Mouse (Mus musculus) embryonic facial prominence, embryonic 14.5 days (tissue): Measurements from ENCODE around the gene Hhipl1. TPM values are rescaled to one million over a fixed set of nuclear protein-coding genes. Genes with fewer than 3 reads are reported as not detected.

Experiments used
- ATAC-seq: fragments of 200-750 bp; cut with Nextera tagmentation; 2 replicates; pipeline ENCODE4 v1.8.0; 2017; ENCODE audit warnings: low read depth, moderate number of reproducible peaks, moderate TSS enrichment
- DNase-seq: peaks from one replicate; pipeline ENCODE4 v3.0.0-alpha.2; 2015; ENCODE audit warnings: low spot score
- H3K27ac ChIP-seq: fragments of 300-500 bp; sonication (generic); replicated peaks from 2 replicates; pipeline ENCODE4 v1.5.1; 2014; ENCODE audit warnings: low read depth, mild to moderate bottlenecking, low read length, moderate library complexity
- H3K27me3 ChIP-seq: fragments of 300-500 bp; sonication (generic); replicated peaks from 2 replicates; pipeline ENCODE4 v1.6.1; 2014; ENCODE audit warnings: low read length; ENCODE audit not compliant: control insufficient read depth, insufficient read depth
- H3K36me3 ChIP-seq: fragments of 300-500 bp; sonication (generic); 2 replicates; pipeline ENCODE4 v1.6.1; 2014; ENCODE audit warnings: low read length, mixed read lengths; ENCODE audit not compliant: control insufficient read depth, insufficient read depth
- H3K4me1 ChIP-seq: fragments of 300-500 bp; sonication (generic); 2 replicates; pipeline ENCODE4 v1.6.1; 2014; ENCODE audit warnings: antibody characterized with exemption, low read length; ENCODE audit not compliant: control insufficient read depth, insufficient read depth
- H3K4me2 ChIP-seq: fragments of 300-500 bp; sonication (generic); 2 replicates; pipeline ENCODE4 v1.6.1; 2014; ENCODE audit warnings: low read depth, mild to moderate bottlenecking, low read length, moderate library complexity, mixed read lengths
- H3K4me3 ChIP-seq: fragments of 300-500 bp; sonication (generic); 2 replicates; pipeline ENCODE4 v1.5.1; 2014; ENCODE audit warnings: low read depth, mild to moderate bottlenecking, low read length
- H3K9ac ChIP-seq: fragments of 300-500 bp; sonication (generic); 2 replicates; pipeline ENCODE4 v1.6.1; 2014; ENCODE audit warnings: low read depth, mild to moderate bottlenecking, low read length, moderate library complexity, mixed read lengths
- H3K9me3 ChIP-seq: fragments of 300-500 bp; sonication (generic); 2 replicates; pipeline ENCODE4 v1.6.1; 2016; ENCODE audit warnings: low read length; ENCODE audit not compliant: control insufficient read depth
- WGBS: fragments of 180-500 bp; shearing (Covaris S2); extraction: QIAGEN DNeasy Blood & Tissue Kit; methylation state at CpG from one replicate; pipeline ENCODE4 v1.1.7; 2014; 5-methylcytosine and 5-hydroxymethylcytosine counted together
- polyA plus RNA-seq: library from polyadenylated mRNA; unstranded; fragments of >200 nt; fragmentation: Nextera tagmentation; extraction: Ambion mirVana; gene quantifications from 2 replicates; pipeline ENCODE4 v1.2.1, GENCODE M21; 2014

Gene Hhipl1
- polyA plus RNA-seq, 1 experiment from 2014 or later, result 0.58 TPM

- Histone ChIP-seq H3K4me3 (peak overlapping the region; percentile 20), H3K27me3 (peaks cover 35% of the 10 kb centered on the region), H3K9ac (peak overlapping the region; percentile 40; the same call in 1 of the 2 replicates), H3K9me3 (peaks cover 3% of the 10 kb centered on the region; the same call in 1 of the 2 replicates), H3K27ac (no peak overlapping the region), H3K4me1 (0 out of 2 replicates have a peak, but pooled peaks cover 3% of the 10 kb centered on the region), H3K36me3 (no peaks in the 10 kb centered on the region), H3K4me2 (peak overlapping the region; percentile 47)
- WGBS, result 9% methylated on average over 31 of the region's 35 CpGs
- no peak for DNase-seq
- ATAC-seq, result 0 out of 2 replicates have a peak, but pooled peaks have one; percentile 41
Measured at GRCm38 (mm10) chr12:108352371-108353136, 46.5 kb downstream of the Hhipl1 start.

GRCm38 (mm10) chr12:108354284-108354683 is 48.2 kb downstream of the Hhipl1 start:
- no peak overlapping the region for H3K4me2 ChIP-seq
- ATAC-seq, result no peak
- H3K4me1 ChIP-seq, result 0 out of 2 replicates have a peak, but pooled peaks cover 3% of the 10 kb centered on the region
- H3K9ac ChIP-seq, result no peak overlapping the region
- H3K27me3 ChIP-seq, result peaks cover 35% of the 10 kb centered on the region
- no peak overlapping the region for H3K27ac ChIP-seq
- peaks cover 3% of the 10 kb centered on the region; the same call in 1 of the 2 replicates for H3K9me3 ChIP-seq
- DNase-seq, result no peak
- 70% methylated on average over 2 of the region's 2 CpGs for WGBS
- no peaks in the 10 kb centered on the region for H3K36me3 ChIP-seq
- H3K4me3 ChIP-seq, result no peak overlapping the region

- no peaks in the 10 kb centered on the region for H3K36me3 ChIP-seq
- no peak overlapping the region for H3K4me2 ChIP-seq
- ATAC-seq, result no peak
- H3K4me1 ChIP-seq, result 0 out of 2 replicates have a peak, but pooled peaks cover 3% of the 10 kb centered on the region
- H3K9ac ChIP-seq, result no peak overlapping the region
- 70% methylated on average over 1 of the region's 1 CpGs for WGBS
- no peak overlapping the region for H3K4me3 ChIP-seq
- H3K27me3 ChIP-seq, result peaks cover 35% of the 10 kb centered on the region
- no peak for DNase-seq
- H3K27ac ChIP-seq, result no peak overlapping the region
- peaks cover 3% of the 10 kb centered on the region; the same call in 1 of the 2 replicates for H3K9me3 ChIP-seq
Measured at GRCm38 (mm10) chr12:108355271-108355670, 49.2 kb downstream of the Hhipl1 start.

GRCm38 (mm10) chr12:108355986-108356385 is 49.9 kb downstream of the Hhipl1 start:
- peaks cover 3% of the 10 kb centered on the region; the same call in 1 of the 2 replicates for H3K9me3 ChIP-seq
- H3K4me1 ChIP-seq, result 0 out of 2 replicates have a peak, but pooled peaks cover 3% of the 10 kb centered on the region
- no peak for ATAC-seq
- H3K9ac ChIP-seq, result no peak overlapping the region
- no peak overlapping the region for H3K4me2 ChIP-seq
- no peaks in the 10 kb centered on the region for H3K36me3 ChIP-seq
- DNase-seq, result no peak
- H3K4me3 ChIP-seq, result no peak overlapping the region
- H3K27ac ChIP-seq, result no peak overlapping the region
- H3K27me3 ChIP-seq, result peaks cover 32% of the 10 kb centered on the region

- no peak overlapping the region for H3K4me2 ChIP-seq
- WGBS, result 7% methylated on average over 5 of the region's 5 CpGs
- H3K36me3 ChIP-seq, result no peaks in the 10 kb centered on the region
- H3K27ac ChIP-seq, result no peak overlapping the region
- H3K9me3 ChIP-seq, result no peaks in the 10 kb centered on the region
- no peaks in the 10 kb centered on the region for H3K4me1 ChIP-seq
- no peaks in the 10 kb centered on the region for H3K27me3 ChIP-seq
- ATAC-seq (peak; percentile 90), DNase-seq (peak; percentile 81)
- no peak overlapping the region for H3K9ac ChIP-seq
- H3K4me3 ChIP-seq, result no peak overlapping the region
Measured at GRCm38 (mm10) chr12:108363796-108364195, 57.7 kb downstream of the Hhipl1 start.

GRCm38 (mm10) chr12:108365340-108365739 is 59.3 kb downstream of the Hhipl1 start:
- Histone ChIP-seq H3K4me3 (no peak overlapping the region), H3K4me2 (no peak overlapping the region), H3K27me3 (no peaks in the 10 kb centered on the region), H3K9me3 (no peaks in the 10 kb centered on the region), H3K9ac (no peak overlapping the region), H3K4me1 (no peaks in the 10 kb centered on the region), H3K27ac (no peak overlapping the region), H3K36me3 (no peaks in the 10 kb centered on the region)
- peak; percentile 81 for DNase-seq
- peak; percentile 48 for ATAC-seq
- 25% methylated on average over 3 of the region's 3 CpGs for WGBS

GRCm38 (mm10) chr12:108365868-108366267 is 59.8 kb downstream of the Hhipl1 start:
- no peak overlapping the region for H3K27ac ChIP-seq
- no peak overlapping the region for H3K9ac ChIP-seq
- H3K4me3 ChIP-seq, result no peak overlapping the region
- no peak overlapping the region for H3K4me2 ChIP-seq
- H3K4me1 ChIP-seq, result no peaks in the 10 kb centered on the region; the same call in 1 of the 2 replicates
- ATAC-seq (no peak), DNase-seq (no peak)
- no peaks in the 10 kb centered on the region for H3K9me3 ChIP-seq
- WGBS, result 69% methylated on average over 7 of the region's 7 CpGs
- no peaks in the 10 kb centered on the region for H3K36me3 ChIP-seq
- no peaks in the 10 kb centered on the region for H3K27me3 ChIP-seq

- ATAC-seq (no peak), DNase-seq (no peak)
- Histone ChIP-seq H3K9ac (no peak overlapping the region), H3K4me2 (no peak overlapping the region), H3K27me3 (no peaks in the 10 kb centered on the region), H3K4me3 (no peak overlapping the region), H3K36me3 (no peaks in the 10 kb centered on the region), H3K9me3 (no peaks in the 10 kb centered on the region), H3K27ac (no peak overlapping the region), H3K4me1 (no peaks in the 10 kb centered on the region; the same call in 1 of the 2 replicates)
- 70% methylated on average over 2 of the region's 2 CpGs for WGBS
Measured at GRCm38 (mm10) chr12:108367909-108368308, 61.8 kb downstream of the Hhipl1 start.
